Mouse (Mus musculus): ENCODE results near the gene Tnfsf4. TPM values are rescaled to one million over a fixed set of nuclear protein-coding genes. Genes with fewer than 3 reads are reported as not detected.

The Tnfsf4 gene
- polyA plus RNA-seq (2014; fragmentation: Illumina TruSeq; extraction: RNeasy Lipid Tissue Mini Kit (QIAGEN cat#74804); ENCODE audit: low read depth, low replicate concordance): not detected

GRCm38 (mm10) chr1:161394931-161395459 lies at the start of gene Tnfsf4:
Gene Tnfsf4 (plus strand): TSS chr1:161395409.

Other genes with a start within 250 kb of the Tnfsf4 start
- 285 TPM for gene Tex50, start 236.1 kb upstream of the Tnfsf4 start, polyA plus RNA-seq (2014; fragmentation: Illumina TruSeq; extraction: RNeasy Lipid Tissue Mini Kit (QIAGEN cat#74804); ENCODE audit: low read depth, low replicate concordance)
- 119 TPM for gene Prdx6, start 144.2 kb upstream of the Tnfsf4 start, polyA plus RNA-seq (2014; fragmentation: Illumina TruSeq; extraction: RNeasy Lipid Tissue Mini Kit (QIAGEN cat#74804); ENCODE audit: low read depth, low replicate concordance)
- gene Tnfsf18, start 99.2 kb downstream of the Tnfsf4 start, polyA plus RNA-seq (2014; fragmentation: Illumina TruSeq; extraction: RNeasy Lipid Tissue Mini Kit (QIAGEN cat#74804); ENCODE audit: low read depth, low replicate concordance): 0.32 TPM

Data from testis, adult 10 weeks (tissue).